Mouse (Mus musculus): ENCODE data around the gene Crybg3.

DNA sequence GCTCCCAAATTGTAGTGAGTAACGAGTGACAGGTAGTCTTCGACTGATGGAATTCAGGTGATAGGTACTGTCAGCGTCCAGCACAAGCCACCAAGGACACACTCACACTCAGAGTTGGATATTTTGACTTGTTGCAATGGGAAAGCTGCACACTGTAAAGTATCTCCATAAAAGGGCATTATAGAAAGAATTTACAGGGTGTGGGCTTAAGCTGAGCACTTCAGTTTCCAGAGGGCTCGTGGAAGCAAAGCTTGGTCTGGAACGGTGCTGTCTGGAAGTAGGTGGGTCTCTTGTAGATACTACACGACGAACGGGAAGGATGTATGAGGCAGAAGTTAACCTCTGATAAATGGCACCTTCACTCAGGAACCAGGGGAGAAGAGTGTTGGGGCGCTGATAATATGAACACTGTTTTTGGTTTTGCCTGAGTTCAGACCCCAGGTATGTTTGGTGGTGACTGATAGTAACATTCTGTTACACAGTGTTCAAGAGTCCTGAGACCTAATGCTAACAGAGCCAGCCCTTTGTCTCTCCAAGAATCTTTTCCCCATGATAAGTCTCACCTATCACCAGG, 112.7 kb downstream of the Crybg3 start:
- no peak for TF ChIP-seq CTCF (conservative IDR thresholded peaks at IDR 0.05 in 1 of 2, IDR thresholded peaks at IDR 0.05 in 1 of 2; ENCODE audit: low read depth in 2 of 2, low read length in 2 of 2)
- TF ChIP-seq SIN3A (IDR thresholded peaks at IDR 0.05; ENCODE audit: low read length): no peak
- no peak for TF ChIP-seq ETS1 (conservative IDR thresholded peaks at IDR 0.05; ENCODE audit: low read depth, low read length)
- no peak for TF ChIP-seq POLR2A (IDR thresholded peaks at IDR 0.05; ENCODE audit: low read depth, low read length)
- TF ChIP-seq MAZ (IDR thresholded peaks at IDR 0.05; ENCODE audit: low read depth, low read length): no peak
- no peak for TF ChIP-seq USF1 (IDR thresholded peaks at IDR 0.05; ENCODE audit: low read depth, low read length)
- TF ChIP-seq JUND (conservative IDR thresholded peaks at IDR 0.05; ENCODE audit: low read depth, low read length): no peak
- TF ChIP-seq MXI1 (IDR thresholded peaks at IDR 0.05; ENCODE audit: low read depth, low read length): no peak
